Mouse (Mus musculus): ENCODE results near the gene Syngr1. TPM values are rescaled to one million over a fixed set of nuclear protein-coding genes. Genes with fewer than 3 reads are reported as not detected.

The Syngr1 gene
- total and polyA plus RNA-seq, 3 experiments: 105 to 115 TPM; not detected in 1

- no peak for TF ChIP-seq UBTF (IDR thresholded peaks at IDR 0.05; ENCODE audit: borderline replicate concordance, insufficient read depth, low read depth, low read length)
- no peak for TF ChIP-seq SMC3 (IDR thresholded peaks at IDR 0.05; ENCODE audit: low read depth, low read length)
- no peak for TF ChIP-seq E2F4 (IDR thresholded peaks at IDR 0.05; ENCODE audit: borderline replicate concordance, low read depth, low read length)
- H3K4me3 ChIP-seq (ENCODE audit: control insufficient read depth in 1 of 2, insufficient read depth in 1 of 2, low read depth in 2 of 2, low read length in 2 of 2): no peak overlapping the region
- H3K79me2 ChIP-seq (ENCODE audit: control insufficient read depth, insufficient read depth, low read length, poor library complexity): no peaks in the 10 kb centered on the region
- no peaks in the 10 kb centered on the region for H3K9me3 ChIP-seq (replicated peaks; ENCODE audit: insufficient read depth, low read length)
- H3K27ac ChIP-seq (ENCODE audit: control insufficient read depth, low read depth, low read length): no peak overlapping the region
- peaks cover 0 to 4% of the 10 kb centered on the region in 2 experiments; a peak in 1 of 4 replicates for H3K36me3 ChIP-seq (ENCODE audit: control insufficient read depth in 1 of 2, insufficient read depth in 2 of 2, low read length in 2 of 2)
- no peaks in the 10 kb centered on the region for H3K27me3 ChIP-seq (ENCODE audit: control insufficient read depth in 1 of 2, insufficient read depth in 2 of 2, low read length in 2 of 2)
- no peaks in the 10 kb centered on the region for H3K4me1 ChIP-seq (ENCODE audit: control insufficient read depth in 1 of 2, insufficient read depth in 2 of 2, low read length in 2 of 2)
- H3K9ac ChIP-seq (ENCODE audit: control insufficient read depth, low read depth, low read length, poor library complexity, severe bottlenecking): no peak overlapping the region
- no peak for DNase-seq (ENCODE audit: low read depth, low spot score)
These were observed 64.6 kb downstream of the Syngr1 start for GRCm38 (mm10) chr15:80155707-80156106.

GRCm38 (mm10) chr15:80157197-80157943, 66.2 kb downstream of the Syngr1 start:
- no peaks in the 10 kb centered on the region for H3K4me1 ChIP-seq (ENCODE audit: control insufficient read depth in 1 of 2, insufficient read depth in 2 of 2, low read length in 2 of 2)
- no peaks in the 10 kb centered on the region for H3K9me3 ChIP-seq (replicated peaks; ENCODE audit: insufficient read depth, low read length)
- H3K27me3 ChIP-seq (ENCODE audit: control insufficient read depth in 1 of 2, insufficient read depth in 2 of 2, low read length in 2 of 2): no peaks in the 10 kb centered on the region
- H3K4me3 ChIP-seq (ENCODE audit: control insufficient read depth in 1 of 2, insufficient read depth in 1 of 2, low read depth in 2 of 2, low read length in 2 of 2): no peak overlapping the region
- TF ChIP-seq EP300 (IDR thresholded peaks at IDR 0.05; ENCODE audit: low read depth in 1 of 2, low read length in 2 of 2) (no peak), USF2 (IDR thresholded peaks at IDR 0.05; ENCODE audit: borderline replicate concordance in 1 of 2, insufficient read depth in 1 of 2, low read depth in 1 of 2, low read length in 2 of 2) (no peak), NELFE (IDR thresholded peaks at IDR 0.05; ENCODE audit: low read depth, low read length) (no peak), POLR2A (IDR thresholded peaks at IDR 0.05; ENCODE audit: control insufficient read depth in 1 of 2, insufficient read depth in 1 of 2, low read depth in 1 of 2, low read length in 2 of 2, poor library complexity in 1 of 2) (no peak), ZMIZ1 (IDR thresholded peaks at IDR 0.05; ENCODE audit: low read depth, low read length) (no peak), NRF1 (IDR thresholded peaks at IDR 0.05; ENCODE audit: insufficient read depth, low read depth, low read length, poor library complexity, severe bottlenecking) (no peak), SMC3 (IDR thresholded peaks at IDR 0.05; ENCODE audit: low read depth, low read length) (no peak), TCF12 (IDR thresholded peaks at IDR 0.05; ENCODE audit: low read depth, low read length) (no peak), MAFK (IDR thresholded peaks at IDR 0.05; ENCODE audit: borderline replicate concordance, low read depth, low read length) (no peak), KAT2A (conservative IDR thresholded peaks at IDR 0.05; ENCODE audit: low read depth, low read length) (no peak), HCFC1 (IDR thresholded peaks at IDR 0.05; ENCODE audit: low read depth, low read length) (no peak), TBP (IDR thresholded peaks at IDR 0.05; ENCODE audit: low read depth, low read length) (no peak), ETS1 (IDR thresholded peaks at IDR 0.05; ENCODE audit: low read depth, low read length) (no peak), E2F4 (IDR thresholded peaks at IDR 0.05; ENCODE audit: borderline replicate concordance, low read depth, low read length) (no peak), UBTF (IDR thresholded peaks at IDR 0.05; ENCODE audit: borderline replicate concordance, insufficient read depth, low read depth, low read length) (no peak), POLR2AphosphoS2 (IDR thresholded peaks at IDR 0.05; ENCODE audit: low read length) (no peak), MYC (IDR thresholded peaks at IDR 0.05; ENCODE audit: low read depth, low read length) (no peak)
- no peak for DNase-seq (ENCODE audit: low read depth, low spot score)
- H3K36me3 ChIP-seq (ENCODE audit: control insufficient read depth in 1 of 2, insufficient read depth in 2 of 2, low read length in 2 of 2): peaks cover 0 to 4% of the 10 kb centered on the region in 2 experiments; a peak in 1 of 4 replicates
- no peak overlapping the region for H3K27ac ChIP-seq (ENCODE audit: control insufficient read depth, low read depth, low read length)
- H3K79me2 ChIP-seq (ENCODE audit: control insufficient read depth, insufficient read depth, low read length, poor library complexity): no peaks in the 10 kb centered on the region
- H3K9ac ChIP-seq (ENCODE audit: control insufficient read depth, low read depth, low read length, poor library complexity, severe bottlenecking): no peak overlapping the region

All from MEL (cell line).